Mouse (Mus musculus) megakaryocyte, embryonic 14.5 days (primary cell): Measurements from ENCODE around the gene Chdh. TPM values are rescaled to one million over a fixed set of nuclear protein-coding genes. Genes with fewer than 3 reads are reported as not detected.

Experiments
- H3K27me3 ChIP-seq: replicated peaks from 2 replicates; pipeline ENCODE3; 2012; ENCODE audit warnings: inconsistent platforms
- H3K36me3 ChIP-seq: replicated peaks from 2 replicates; pipeline ENCODE3; 2012; ENCODE audit warnings: low read length, inconsistent platforms, mixed read lengths
- H3K4me1 ChIP-seq: 2 replicates; pipeline ENCODE4 v1.6.1; 2012; ENCODE audit warnings: inconsistent platforms
- H3K4me3 ChIP-seq: replicated peaks from 2 replicates; pipeline ENCODE3; 2012; ENCODE audit warnings: moderate library complexity, mild to moderate bottlenecking, inconsistent platforms
- H3K9me3 ChIP-seq: 2 replicates; pipeline ENCODE4 v1.6.1; 2012; ENCODE audit warnings: inconsistent platforms
- FLI1 ChIP-seq: IDR thresholded peaks from 2 replicates; pipeline ENCODE4 v1.6.1; 2012; ENCODE audit warnings: low read length, inconsistent platforms, mixed read lengths
- GATA1 ChIP-seq: IDR thresholded peaks from 3 replicates; pipeline ENCODE4 v1.6.1; 2012; ENCODE audit warnings: mixed read lengths, low read length, inconsistent platforms, borderline replicate concordance
- polyA plus RNA-seq: library from polyadenylated mRNA; stranded (reverse); fragments of >175 nt; gene quantifications from 2 replicates; pipeline ENCODE4 v1.2.3, GENCODE M21; 2012; ENCODE audit warnings: low replicate concordance; ENCODE audit not compliant: insufficient read depth

Gene Chdh
- polyA plus RNA-seq, 1 experiment = 0.13 TPM

DNA sequence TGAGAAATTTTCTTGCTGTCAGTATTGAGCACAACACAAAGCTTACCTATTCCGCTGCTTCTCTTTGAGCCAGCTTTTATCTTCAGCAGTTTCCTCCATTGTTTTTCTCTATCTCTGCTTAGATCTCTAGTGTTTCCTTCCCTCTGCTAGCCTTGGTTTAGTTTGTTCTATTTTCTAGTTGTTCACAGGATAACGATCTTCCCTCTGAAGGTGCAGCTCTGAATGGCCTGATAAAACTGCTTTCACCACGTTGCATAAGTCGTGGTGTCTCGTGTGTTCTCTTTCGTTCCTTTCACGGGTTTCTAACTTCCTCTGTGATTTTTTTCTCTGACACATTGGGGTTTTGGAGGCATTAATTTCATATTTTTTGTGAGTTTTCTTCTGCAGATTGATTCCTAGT is 15.6 kb downstream of the Chdh start:
- Histone ChIP-seq H3K4me3 (no peak overlapping the region), H3K4me1 (no peaks in the 10 kb centered on the region), H3K9me3 (no peaks in the 10 kb centered on the region), H3K27me3 (peaks cover 2% of the 10 kb centered on the region), H3K36me3 (no peaks in the 10 kb centered on the region)
- TF ChIP-seq GATA1 (no peak), FLI1 (no peak)

DNA sequence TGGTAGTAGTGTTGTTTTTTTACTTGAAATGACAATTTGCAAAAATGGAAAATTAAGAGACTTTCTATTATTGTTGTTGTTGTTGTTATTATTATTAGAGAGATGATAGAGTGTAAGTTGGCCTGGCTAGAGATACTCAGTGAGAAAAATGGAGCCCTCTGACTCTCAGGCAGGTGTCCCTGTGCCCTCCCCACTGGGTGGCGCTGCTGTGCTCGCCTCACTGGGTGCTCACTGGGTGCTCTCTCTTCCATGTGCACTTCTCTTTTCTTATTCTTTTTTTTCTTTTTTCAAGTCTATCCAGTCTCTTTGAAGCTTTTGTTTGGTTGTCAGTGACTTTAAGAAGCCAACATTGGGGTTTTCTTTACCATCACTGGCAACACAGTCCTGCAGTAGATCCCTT is 18.6 kb downstream of the Chdh start:
- Histone ChIP-seq H3K4me3 (no peak overlapping the region), H3K36me3 (no peaks in the 10 kb centered on the region), H3K27me3 (peaks cover 10% of the 10 kb centered on the region), H3K4me1 (no peaks in the 10 kb centered on the region), H3K9me3 (no peaks in the 10 kb centered on the region)
- TF ChIP-seq GATA1 (no peak), FLI1 (no peak)

DNA sequence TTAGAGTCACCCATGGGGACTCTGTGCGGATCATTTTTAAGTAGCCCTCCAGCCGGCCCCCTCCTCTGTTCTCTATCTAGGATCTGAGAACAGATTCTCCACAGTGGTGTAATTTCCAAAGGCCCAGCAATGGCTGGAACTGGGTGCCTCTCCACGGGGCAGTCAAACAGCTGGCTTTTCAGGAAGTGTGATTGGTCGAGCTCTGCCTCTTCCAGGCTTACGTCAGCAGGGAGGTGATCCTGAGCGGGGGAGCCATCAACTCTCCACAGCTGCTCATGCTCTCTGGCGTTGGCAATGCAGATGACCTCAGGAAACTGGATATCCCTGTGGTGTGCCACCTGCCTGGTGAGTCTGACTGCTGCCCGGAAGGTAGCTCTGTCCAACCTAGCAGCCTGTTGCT is 24.6 kb downstream of the Chdh start:
- Histone ChIP-seq H3K36me3 (no peaks in the 10 kb centered on the region), H3K4me1 (no peaks in the 10 kb centered on the region), H3K27me3 (peaks cover 30% of the 10 kb centered on the region), H3K9me3 (no peaks in the 10 kb centered on the region), H3K4me3 (no peak overlapping the region)
- TF ChIP-seq GATA1 = no peak
- TF ChIP-seq FLI1 = no peak

DNA sequence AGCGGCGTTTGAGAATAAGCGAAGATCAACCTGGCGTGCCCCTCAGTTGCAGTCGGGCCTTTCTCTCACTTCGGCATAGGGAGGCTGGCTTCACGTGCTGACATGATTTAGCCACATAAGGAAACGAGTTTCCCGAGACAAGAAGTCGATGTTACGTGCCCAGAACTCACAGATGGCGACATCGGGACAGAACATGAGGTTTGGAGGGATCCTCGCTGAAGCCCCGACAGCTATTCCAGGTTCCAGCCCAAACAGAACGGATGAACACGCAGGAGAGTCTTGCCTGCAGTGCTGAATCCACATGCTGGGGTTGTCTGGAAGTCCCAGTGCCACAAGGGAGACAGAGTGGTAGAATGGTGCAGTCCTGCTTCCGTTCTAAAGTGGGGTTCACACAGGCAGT is 29.6 kb downstream of the Chdh start:
- Histone ChIP-seq H3K27me3 (peaks cover 20% of the 10 kb centered on the region), H3K9me3 (no peaks in the 10 kb centered on the region), H3K4me1 (no peaks in the 10 kb centered on the region), H3K4me3 (no peak overlapping the region), H3K36me3 (no peaks in the 10 kb centered on the region)
- TF ChIP-seq FLI1 (no peak), GATA1 (no peak)

DNA sequence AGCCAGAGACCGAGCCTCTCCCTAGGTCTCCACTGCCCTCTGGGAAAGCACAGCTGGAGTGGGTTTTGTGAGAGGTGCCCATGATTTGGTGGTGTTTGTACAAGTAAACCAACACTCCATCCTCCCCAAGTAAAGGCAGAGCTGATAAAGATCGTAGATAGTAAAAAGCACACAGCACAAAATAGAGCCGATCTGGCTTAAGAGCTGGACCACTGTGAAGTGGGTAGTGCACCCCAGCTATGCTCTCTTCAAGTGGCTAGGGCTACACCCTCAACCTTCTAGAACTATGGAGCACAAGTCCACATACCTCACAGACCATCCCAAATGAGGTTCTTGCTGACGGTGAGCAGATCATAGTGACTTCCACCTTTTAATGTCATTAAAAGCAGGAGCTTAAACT is 30.6 kb downstream of the Chdh start:
- Histone ChIP-seq H3K4me3 (no peak overlapping the region), H3K27me3 (peaks cover 13% of the 10 kb centered on the region), H3K36me3 (no peaks in the 10 kb centered on the region), H3K4me1 (no peaks in the 10 kb centered on the region), H3K9me3 (no peaks in the 10 kb centered on the region)
- no peak for TF ChIP-seq GATA1

DNA sequence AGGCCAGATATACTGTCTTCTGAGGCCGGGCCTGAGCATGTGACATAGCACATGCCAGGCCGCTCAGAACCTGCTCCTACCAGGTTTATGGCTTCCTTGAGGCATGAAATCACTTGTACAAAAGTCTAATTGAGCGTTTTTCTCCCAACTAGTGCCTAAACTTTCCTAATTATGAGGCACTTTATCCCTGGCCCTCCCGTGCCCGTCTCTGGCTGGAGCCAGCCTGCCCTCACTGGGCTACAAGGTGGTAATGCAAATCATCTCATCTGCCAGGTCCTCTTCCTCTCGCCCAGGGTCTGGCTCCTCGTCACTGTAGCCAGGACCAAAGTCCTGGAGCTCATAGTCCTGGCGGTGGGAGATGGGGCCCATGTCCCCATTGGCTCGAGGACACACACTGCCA is 33.0 kb downstream of the Chdh start:
- no peak overlapping the region for H3K4me3 ChIP-seq
- H3K4me1 ChIP-seq = no peaks in the 10 kb centered on the region
- H3K36me3 ChIP-seq = no peaks in the 10 kb centered on the region
- H3K9me3 ChIP-seq = no peaks in the 10 kb centered on the region
- H3K27me3 ChIP-seq = peaks cover 7% of the 10 kb centered on the region
- TF ChIP-seq GATA1 = no peak
- no peak for TF ChIP-seq FLI1

DNA sequence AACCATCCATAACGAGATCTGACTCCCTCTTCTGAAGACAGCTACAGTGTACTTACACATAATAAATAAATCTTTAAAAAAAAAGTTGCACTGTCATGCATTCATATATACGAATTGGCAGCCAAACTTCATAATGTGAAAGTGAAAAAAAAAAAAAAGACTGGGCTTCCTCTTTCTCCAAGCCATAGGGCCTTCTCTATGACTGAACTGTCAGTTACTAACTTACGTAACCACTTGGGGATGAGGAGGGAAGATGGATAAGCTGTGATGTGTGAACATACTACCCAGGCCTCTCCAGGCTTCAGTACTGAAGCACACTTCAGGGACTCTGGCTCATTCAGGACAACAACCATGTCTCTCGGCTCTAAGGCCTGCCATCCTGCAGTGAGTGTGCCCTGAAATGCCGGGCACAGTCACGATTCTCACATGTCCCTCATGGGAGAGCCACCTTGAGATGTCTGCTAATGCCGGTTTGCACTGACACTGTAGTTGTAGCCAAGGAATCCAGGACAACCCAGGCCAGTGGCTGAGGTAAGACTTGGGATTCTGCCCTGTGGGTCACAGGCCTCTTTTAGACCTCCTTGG is 34.6 kb downstream of the Chdh start:
- H3K4me3 ChIP-seq = no peak overlapping the region
- peaks cover 5% of the 10 kb centered on the region for H3K27me3 ChIP-seq
- TF ChIP-seq GATA1 (no peak), FLI1 (no peak)
- H3K9me3 ChIP-seq = peaks cover 8% of the 10 kb centered on the region; the same call in 1 of the 2 replicates
- H3K36me3 ChIP-seq = no peaks in the 10 kb centered on the region
- H3K4me1 ChIP-seq = no peaks in the 10 kb centered on the region

DNA sequence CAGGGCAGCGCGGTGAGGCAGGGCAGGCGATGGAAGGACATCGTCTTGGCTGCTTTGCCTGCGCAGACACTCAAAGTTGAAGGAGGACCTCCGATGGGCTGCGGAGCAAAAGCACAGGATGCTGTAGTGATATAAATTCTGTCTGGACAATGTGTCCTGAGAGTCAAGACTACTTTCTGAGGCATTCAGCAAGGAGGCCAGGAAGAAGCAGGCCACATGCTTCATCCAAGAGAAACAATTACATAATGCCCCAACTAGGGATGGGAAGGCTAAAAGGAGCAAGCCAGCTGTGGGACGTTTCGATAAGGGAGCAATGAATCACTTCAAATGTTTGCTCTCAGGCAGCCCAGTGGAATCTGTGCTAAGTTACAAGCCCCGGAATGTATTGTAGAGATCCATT is 36.4 kb downstream of the Chdh start:
- Histone ChIP-seq H3K27me3 (peaks cover 3% of the 10 kb centered on the region), H3K9me3 (peaks cover 8% of the 10 kb centered on the region; the same call in 1 of the 2 replicates), H3K4me3 (no peak overlapping the region), H3K4me1 (no peaks in the 10 kb centered on the region), H3K36me3 (no peaks in the 10 kb centered on the region)
- no peak for TF ChIP-seq FLI1
- TF ChIP-seq GATA1 = no peak

DNA sequence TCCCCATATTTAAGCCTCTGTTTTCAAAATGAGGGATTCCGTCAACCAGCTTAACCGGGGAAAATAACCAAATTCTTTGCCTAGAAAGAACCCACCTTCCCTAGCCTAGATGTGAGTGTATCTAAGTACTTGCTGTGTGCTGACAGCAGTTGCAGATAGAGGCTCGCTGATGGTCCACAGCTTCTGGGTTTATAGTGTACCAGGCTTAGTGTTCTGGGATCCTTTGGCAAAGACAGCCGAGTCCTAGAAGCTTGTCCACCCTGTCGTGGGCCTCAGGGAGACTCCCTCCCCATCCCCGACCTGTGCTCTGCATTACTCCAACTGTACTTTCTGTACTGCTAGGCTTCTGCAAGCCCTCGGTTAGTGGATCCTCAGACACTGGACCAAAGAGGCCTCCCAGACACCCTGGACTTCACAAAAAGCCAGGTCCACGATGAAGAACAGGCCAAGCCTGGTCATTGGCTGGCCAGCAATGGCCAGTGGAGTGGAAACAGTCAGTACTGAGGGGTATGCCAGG is 36.9 kb downstream of the Chdh start:
- Histone ChIP-seq H3K4me1 (no peaks in the 10 kb centered on the region), H3K9me3 (peaks cover 8% of the 10 kb centered on the region; the same call in 1 of the 2 replicates), H3K36me3 (no peaks in the 10 kb centered on the region), H3K27me3 (peaks cover 3% of the 10 kb centered on the region), H3K4me3 (no peak overlapping the region)
- no peak for TF ChIP-seq FLI1
- no peak for TF ChIP-seq GATA1

DNA sequence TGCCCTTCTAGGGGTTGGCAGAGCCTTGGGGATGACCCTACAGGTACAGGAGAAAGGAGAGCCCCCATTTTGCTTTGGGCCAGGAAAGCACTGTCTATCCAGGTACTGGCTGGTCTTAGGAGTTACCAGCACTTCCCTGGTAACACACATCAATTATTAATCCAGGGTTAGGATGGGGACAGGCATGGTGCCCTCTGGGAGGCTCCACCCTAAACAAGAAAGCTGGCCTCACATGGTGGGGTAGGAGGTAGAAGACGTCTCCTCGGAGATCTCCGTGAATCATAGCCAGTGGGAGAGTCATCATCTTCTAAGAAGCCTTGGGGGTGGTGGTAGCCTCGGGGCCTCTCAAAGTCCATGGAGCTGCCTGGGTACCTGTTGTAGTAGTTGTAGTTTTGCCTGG is 38.2 kb downstream of the Chdh start:
- TF ChIP-seq FLI1 (no peak), GATA1 (no peak)
- peaks cover 3% of the 10 kb centered on the region for H3K27me3 ChIP-seq
- H3K4me3 ChIP-seq = no peak overlapping the region
- H3K9me3 ChIP-seq = peaks cover 8% of the 10 kb centered on the region; the same call in 1 of the 2 replicates
- H3K4me1 ChIP-seq = no peaks in the 10 kb centered on the region
- no peaks in the 10 kb centered on the region for H3K36me3 ChIP-seq
